Mouse (Mus musculus): ENCODE measurements at regions not wholly inside any gene's neighbourhood (a gene's known extent, or its start where the extent isn't known, plus 50 kb on each side); places are given as distances from the start of the nearest gene placed in this dataset.

DNA sequence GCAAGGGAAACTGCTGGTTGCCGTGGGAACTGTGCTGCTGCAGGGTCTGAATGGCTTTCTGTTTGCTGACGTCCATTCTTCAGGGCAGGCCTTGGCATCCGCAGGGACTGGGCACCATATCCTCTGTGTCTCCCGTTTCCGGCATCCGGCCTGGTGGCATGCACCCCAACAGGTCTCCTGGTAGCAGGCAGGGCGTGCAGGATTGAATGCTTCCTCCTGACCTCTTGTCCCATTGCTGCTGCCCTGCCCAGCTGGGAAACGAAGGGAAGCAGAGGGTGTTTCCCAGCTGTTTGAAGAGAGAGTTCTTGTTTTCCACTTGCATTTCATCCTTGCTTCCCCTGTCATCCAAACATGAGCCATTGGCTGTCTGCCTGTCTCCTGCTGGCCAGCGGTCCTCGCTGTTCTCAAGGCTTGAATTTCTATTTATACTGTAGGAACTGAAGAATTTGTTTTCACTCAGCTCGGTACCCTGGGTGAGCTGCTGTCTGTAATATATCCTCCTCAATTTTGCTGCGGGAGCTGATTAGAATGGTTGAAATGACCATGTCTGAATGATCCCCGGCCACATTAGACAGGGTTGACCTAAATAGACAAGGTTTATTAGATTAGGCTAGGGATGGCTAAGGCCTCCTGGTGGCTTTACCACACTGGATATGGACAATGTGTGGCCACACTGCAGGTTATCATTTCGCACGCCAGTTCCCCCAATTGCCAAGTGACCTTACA, 98.0 kb upstream of the Zfp648 start:
- H3K9me3 ChIP-seq (replicated peaks; ENCODE audit: control insufficient read depth, low read length), result no peaks in the 10 kb centered on the region
- 42% methylated on average over 15 of the region's 15 CpGs for WGBS
- DNase-seq (ENCODE audit: low spot score), result no peak
- H3K27ac ChIP-seq (replicated peaks; ENCODE audit: low read depth, low read length), result no peak overlapping the region
- no peaks in the 10 kb centered on the region for H3K27me3 ChIP-seq (ENCODE audit: control insufficient read depth, insufficient read depth, low read length)
- no peak for ATAC-seq (replicated peaks; ENCODE audit: insufficient number of reproducible peaks, low FRiP score, low TSS enrichment, low read depth)
- no peak overlapping the region for H3K9ac ChIP-seq (replicated peaks; ENCODE audit: low read length)
- no peak overlapping the region for H3K4me3 ChIP-seq (ENCODE audit: low read depth, low read length)
- no peaks in the 10 kb centered on the region for H3K4me1 ChIP-seq (ENCODE audit: control insufficient read depth, insufficient read depth, low read length)
- no peaks in the 10 kb centered on the region for H3K36me3 ChIP-seq (replicated peaks; ENCODE audit: control insufficient read depth, insufficient read depth, low read depth, low read length)
- H3K4me2 ChIP-seq (ENCODE audit: low read depth, low read length), result no peak overlapping the region

DNA sequence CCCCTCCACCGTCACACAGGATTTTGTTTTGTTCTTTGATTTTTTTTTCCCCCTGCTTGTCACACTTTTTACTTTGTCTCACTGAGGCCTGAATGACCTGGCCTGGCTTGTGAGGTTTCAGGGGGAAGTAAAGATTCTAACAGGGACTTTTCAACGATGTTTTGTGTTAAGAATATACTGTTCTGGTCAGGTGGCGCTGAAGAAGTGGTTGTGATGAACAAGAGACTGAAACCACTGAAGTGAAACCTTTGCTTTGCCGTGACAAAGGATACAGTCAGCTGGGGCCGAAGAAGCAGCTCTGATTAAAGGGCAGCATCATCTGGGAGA, 97.4 kb upstream of the Zfp648 start:
- no peaks in the 10 kb centered on the region for H3K36me3 ChIP-seq (replicated peaks; ENCODE audit: control insufficient read depth, insufficient read depth, low read depth, low read length)
- H3K9me3 ChIP-seq (replicated peaks; ENCODE audit: control insufficient read depth, low read length), result no peaks in the 10 kb centered on the region
- H3K9ac ChIP-seq (replicated peaks; ENCODE audit: low read length), result no peak overlapping the region
- H3K4me2 ChIP-seq (ENCODE audit: low read depth, low read length), result no peak overlapping the region
- ATAC-seq (replicated peaks; ENCODE audit: insufficient number of reproducible peaks, low FRiP score, low TSS enrichment, low read depth) (no peak), DNase-seq (ENCODE audit: low spot score) (no peak)
- 61% methylated on average over 5 of the region's 5 CpGs for WGBS
- no peaks in the 10 kb centered on the region for H3K27me3 ChIP-seq (ENCODE audit: control insufficient read depth, insufficient read depth, low read length)
- H3K27ac ChIP-seq (replicated peaks; ENCODE audit: low read depth, low read length), result no peak overlapping the region
- no peaks in the 10 kb centered on the region for H3K4me1 ChIP-seq (ENCODE audit: control insufficient read depth, insufficient read depth, low read length)
- no peak overlapping the region for H3K4me3 ChIP-seq (ENCODE audit: low read depth, low read length)

DNA sequence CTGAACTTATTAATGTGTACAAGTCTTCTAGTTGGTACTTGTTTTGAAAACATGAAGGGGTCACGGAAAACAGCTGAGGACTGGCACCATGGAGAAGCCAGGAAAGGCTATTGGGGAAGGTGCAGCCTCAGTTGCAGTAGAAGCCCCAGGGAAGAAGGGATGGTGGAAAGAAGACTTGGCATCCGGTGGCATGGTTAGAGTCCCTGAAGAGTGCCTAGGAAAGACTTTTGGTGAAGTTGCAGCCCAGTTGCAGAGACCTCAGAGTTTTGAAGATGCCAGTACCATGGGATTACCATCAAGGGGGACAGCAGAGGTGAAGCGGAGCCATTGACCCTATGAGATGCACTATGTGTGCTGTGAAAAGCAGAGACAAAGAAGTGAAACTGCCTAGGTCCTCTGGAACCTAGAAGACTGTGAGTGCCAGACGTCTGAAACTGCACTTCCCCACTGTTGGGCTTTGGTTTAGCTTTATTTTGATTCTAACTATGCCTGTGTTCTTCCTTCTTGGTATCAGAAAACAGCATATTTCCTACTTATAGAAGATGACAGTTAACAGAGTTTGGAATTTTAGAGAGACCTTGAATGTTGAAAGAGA, 96.9 kb upstream of the Zfp648 start:
- DNase-seq (ENCODE audit: low spot score) (no peak), ATAC-seq (replicated peaks; ENCODE audit: insufficient number of reproducible peaks, low FRiP score, low TSS enrichment, low read depth) (no peak)
- Histone ChIP-seq H3K36me3 (replicated peaks; ENCODE audit: control insufficient read depth, insufficient read depth, low read depth, low read length) (no peaks in the 10 kb centered on the region), H3K27me3 (ENCODE audit: control insufficient read depth, insufficient read depth, low read length) (no peaks in the 10 kb centered on the region), H3K4me1 (ENCODE audit: control insufficient read depth, insufficient read depth, low read length) (no peaks in the 10 kb centered on the region), H3K4me3 (ENCODE audit: low read depth, low read length) (no peak overlapping the region), H3K9me3 (replicated peaks; ENCODE audit: control insufficient read depth, low read length) (no peaks in the 10 kb centered on the region), H3K27ac (replicated peaks; ENCODE audit: low read depth, low read length) (no peak overlapping the region), H3K4me2 (ENCODE audit: low read depth, low read length) (no peak overlapping the region), H3K9ac (replicated peaks; ENCODE audit: low read length) (no peak overlapping the region)
- WGBS, result 85% methylated on average over 4 of the region's 4 CpGs

DNA sequence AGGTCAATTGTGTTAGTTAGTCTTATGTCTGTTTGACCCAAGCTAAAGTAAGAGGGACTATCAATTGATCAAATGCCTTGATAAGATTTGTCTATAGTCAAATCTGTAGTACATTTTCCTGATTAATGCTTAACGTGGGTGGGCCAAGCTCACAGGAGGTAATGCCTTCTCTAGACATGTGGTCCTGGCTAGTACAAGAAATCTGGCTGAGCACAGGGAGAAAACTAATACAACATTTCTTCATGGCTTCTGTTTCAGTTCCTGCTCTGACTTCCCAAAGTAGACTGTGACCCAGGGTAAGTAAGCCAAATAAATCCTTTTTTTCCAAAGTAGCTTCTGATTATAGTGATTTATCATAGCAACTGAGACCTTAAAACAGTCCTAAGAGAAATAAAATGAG, 96.2 kb upstream of the Zfp648 start:
- ATAC-seq (replicated peaks; ENCODE audit: insufficient number of reproducible peaks, low FRiP score, low TSS enrichment, low read depth), result no peak
- 64% methylated on average over 1 of the region's 1 CpGs for WGBS
- H3K27ac ChIP-seq (replicated peaks; ENCODE audit: low read depth, low read length), result no peak overlapping the region

DNA sequence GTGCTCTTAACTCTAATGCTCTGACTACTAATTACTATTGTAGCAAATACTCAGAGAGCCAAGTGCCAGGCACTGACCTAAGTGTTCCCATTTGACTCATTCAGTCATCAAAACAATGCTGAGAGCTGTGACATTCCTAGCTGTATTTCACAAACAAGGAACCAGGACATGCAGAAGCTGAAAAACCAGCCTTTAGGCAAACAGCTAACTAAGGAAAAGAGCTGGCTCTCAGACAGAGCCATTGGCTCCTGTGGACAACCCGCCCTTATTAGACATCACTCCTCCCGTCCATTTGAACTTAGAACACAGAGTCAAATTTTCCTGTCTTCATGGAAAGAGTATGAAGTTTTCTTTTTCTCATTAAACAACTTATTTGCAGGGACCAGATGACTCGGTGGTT, 88.5 kb upstream of the Zfp648 start:
- H3K27me3 ChIP-seq (ENCODE audit: control insufficient read depth, insufficient read depth, low read length), result no peaks in the 10 kb centered on the region
- H3K9me3 ChIP-seq (replicated peaks; ENCODE audit: control insufficient read depth, low read length), result no peaks in the 10 kb centered on the region
- no peak overlapping the region for H3K4me3 ChIP-seq (ENCODE audit: low read depth, low read length)
- H3K27ac ChIP-seq (replicated peaks; ENCODE audit: low read depth, low read length), result no peak overlapping the region
- WGBS, result 60% methylated on average over 3 of the region's 3 CpGs
- H3K9ac ChIP-seq (replicated peaks; ENCODE audit: low read length), result no peak overlapping the region
- no peak for ATAC-seq (replicated peaks; ENCODE audit: insufficient number of reproducible peaks, low FRiP score, low TSS enrichment, low read depth)
- no peak for DNase-seq (ENCODE audit: low spot score)
- H3K4me2 ChIP-seq (ENCODE audit: low read depth, low read length), result no peak overlapping the region
- H3K36me3 ChIP-seq (replicated peaks; ENCODE audit: control insufficient read depth, insufficient read depth, low read depth, low read length), result no peaks in the 10 kb centered on the region
- H3K4me1 ChIP-seq (ENCODE audit: control insufficient read depth, insufficient read depth, low read length), result no peaks in the 10 kb centered on the region; the same call in 1 of the 2 replicates

More for the DNA sequence above, 96.2 kb upstream of the Zfp648 start:
- H3K4me2 ChIP-seq (ENCODE audit: low read depth, low read length), result no peak overlapping the region
- H3K36me3 ChIP-seq (replicated peaks; ENCODE audit: control insufficient read depth, insufficient read depth, low read depth, low read length), result no peaks in the 10 kb centered on the region
- H3K4me3 ChIP-seq (ENCODE audit: low read depth, low read length), result no peak overlapping the region
- no peak for DNase-seq (ENCODE audit: low spot score)
- H3K27me3 ChIP-seq (ENCODE audit: control insufficient read depth, insufficient read depth, low read length), result no peaks in the 10 kb centered on the region
- no peaks in the 10 kb centered on the region for H3K4me1 ChIP-seq (ENCODE audit: control insufficient read depth, insufficient read depth, low read length)
- H3K9ac ChIP-seq (replicated peaks; ENCODE audit: low read length), result no peak overlapping the region
- no peaks in the 10 kb centered on the region for H3K9me3 ChIP-seq (replicated peaks; ENCODE audit: control insufficient read depth, low read length)

DNA sequence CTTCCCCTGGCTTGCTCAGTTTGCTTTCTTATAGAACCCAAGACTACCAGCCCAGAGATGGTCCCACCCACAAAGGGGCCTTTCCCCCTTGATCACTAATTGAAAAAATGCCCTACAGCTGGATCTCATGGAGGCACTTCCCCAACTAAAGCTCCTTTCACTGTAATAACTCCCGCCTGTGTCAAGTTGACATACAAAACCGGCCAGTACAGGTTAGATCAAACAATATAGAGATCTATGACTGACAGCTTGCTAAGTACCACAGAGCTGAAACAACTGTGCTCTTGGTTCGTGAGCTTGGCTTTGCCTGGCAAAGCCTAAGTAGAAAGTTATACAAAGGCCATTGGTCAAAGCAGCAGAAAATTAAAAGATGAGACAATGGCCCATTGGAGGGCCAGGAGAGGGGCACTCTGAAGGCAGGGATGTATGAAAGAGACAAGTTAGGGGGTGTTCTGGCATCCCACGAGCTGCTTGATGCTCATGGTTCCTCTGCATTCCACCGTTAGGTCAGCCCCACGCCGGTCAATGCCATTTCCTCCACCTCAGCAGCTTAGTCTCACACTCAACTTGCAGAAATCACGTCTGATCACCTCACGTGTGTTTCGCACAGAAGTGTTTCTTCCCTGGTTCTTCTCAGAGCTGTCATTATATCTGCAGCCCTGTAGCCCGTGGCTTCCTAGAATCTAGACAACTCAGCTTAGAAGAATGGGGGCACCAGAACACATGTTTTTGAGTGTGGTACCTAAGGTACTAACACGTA, 87.5 kb upstream of the Zfp648 start:
- 59% methylated on average over 12 of the region's 12 CpGs for WGBS
- H3K4me2 ChIP-seq (ENCODE audit: low read depth, low read length), result no peak overlapping the region
- no peaks in the 10 kb centered on the region; the same call in 1 of the 2 replicates for H3K4me1 ChIP-seq (ENCODE audit: control insufficient read depth, insufficient read depth, low read length)
- H3K4me3 ChIP-seq (ENCODE audit: low read depth, low read length), result no peak overlapping the region
- no peaks in the 10 kb centered on the region for H3K27me3 ChIP-seq (ENCODE audit: control insufficient read depth, insufficient read depth, low read length)
- no peak overlapping the region for H3K27ac ChIP-seq (replicated peaks; ENCODE audit: low read depth, low read length)
- no peak overlapping the region for H3K9ac ChIP-seq (replicated peaks; ENCODE audit: low read length)
- peak; percentile 76 for DNase-seq (ENCODE audit: low spot score)
- peak; percentile 81 for ATAC-seq (replicated peaks; ENCODE audit: insufficient number of reproducible peaks, low FRiP score, low TSS enrichment, low read depth)
- H3K9me3 ChIP-seq (replicated peaks; ENCODE audit: control insufficient read depth, low read length), result no peaks in the 10 kb centered on the region
- H3K36me3 ChIP-seq (replicated peaks; ENCODE audit: control insufficient read depth, insufficient read depth, low read depth, low read length), result no peaks in the 10 kb centered on the region

DNA sequence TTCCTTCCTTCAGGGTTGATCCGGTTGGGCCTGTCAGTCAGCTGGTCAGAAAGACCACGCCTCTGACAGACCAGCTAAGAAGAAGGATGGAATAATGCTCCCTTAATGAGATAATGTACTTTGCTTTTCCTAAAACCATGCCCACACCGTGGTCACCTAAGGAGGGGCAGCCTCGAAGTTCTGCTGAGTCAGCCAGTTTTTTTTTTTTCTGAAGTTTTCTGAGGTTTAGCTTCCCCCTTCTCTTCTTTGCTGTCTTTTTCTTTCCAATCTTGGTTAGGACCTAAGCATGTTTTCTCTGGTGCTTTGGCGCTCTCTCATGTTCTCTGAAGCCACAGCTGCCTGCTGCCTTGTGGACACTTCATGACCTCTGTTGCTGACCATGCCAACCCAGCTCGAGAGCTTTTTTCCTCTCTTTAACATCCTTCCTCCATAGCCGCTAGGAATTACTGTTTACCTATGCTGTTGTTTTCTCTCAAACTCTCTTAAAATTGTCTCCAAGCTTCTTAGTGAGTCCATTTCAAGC, 84.7 kb upstream of the Zfp648 start:
- 78% methylated on average over 7 of the region's 7 CpGs for WGBS
- no peak for ATAC-seq (replicated peaks; ENCODE audit: insufficient number of reproducible peaks, low FRiP score, low TSS enrichment, low read depth)
- no peaks in the 10 kb centered on the region; the same call in 1 of the 2 replicates for H3K4me1 ChIP-seq (ENCODE audit: control insufficient read depth, insufficient read depth, low read length)

DNA sequence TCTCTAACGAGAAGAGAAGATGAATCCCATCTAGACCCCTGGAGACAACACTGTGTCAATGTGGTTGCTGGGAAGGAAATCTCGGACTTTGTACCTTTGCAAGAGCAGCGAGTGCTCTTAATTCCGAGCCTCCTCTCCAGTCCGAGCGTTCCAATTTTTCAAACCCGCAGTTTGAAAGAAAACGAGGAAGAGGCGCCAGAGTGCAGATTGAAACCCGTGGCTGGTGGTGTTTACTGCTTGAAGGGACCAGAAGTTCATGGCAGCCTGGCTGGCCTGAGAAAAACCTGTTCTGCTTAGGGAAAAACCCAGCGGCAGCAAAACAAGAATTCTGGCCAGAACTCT, 83.7 kb upstream of the Zfp648 start:
- ATAC-seq (replicated peaks; ENCODE audit: insufficient number of reproducible peaks, low FRiP score, low TSS enrichment, low read depth), result no peak
- no peaks in the 10 kb centered on the region for H3K27me3 ChIP-seq (ENCODE audit: control insufficient read depth, insufficient read depth, low read length)
- no peaks in the 10 kb centered on the region; the same call in 1 of the 2 replicates for H3K4me1 ChIP-seq (ENCODE audit: control insufficient read depth, insufficient read depth, low read length)
- no peak overlapping the region for H3K27ac ChIP-seq (replicated peaks; ENCODE audit: low read depth, low read length)
- H3K4me2 ChIP-seq (ENCODE audit: low read depth, low read length), result no peak overlapping the region
- no peak overlapping the region for H3K9ac ChIP-seq (replicated peaks; ENCODE audit: low read length)
- H3K36me3 ChIP-seq (replicated peaks; ENCODE audit: control insufficient read depth, insufficient read depth, low read depth, low read length), result no peaks in the 10 kb centered on the region
- H3K9me3 ChIP-seq (replicated peaks; ENCODE audit: control insufficient read depth, low read length), result no peaks in the 10 kb centered on the region
- no peak overlapping the region for H3K4me3 ChIP-seq (ENCODE audit: low read depth, low read length)
- WGBS, result 40% methylated on average over 11 of the region's 11 CpGs
- DNase-seq (ENCODE audit: low spot score), result no peak

More for the DNA sequence above, 84.7 kb upstream of the Zfp648 start:
- Histone ChIP-seq H3K27ac (replicated peaks; ENCODE audit: low read depth, low read length) (no peak overlapping the region), H3K36me3 (replicated peaks; ENCODE audit: control insufficient read depth, insufficient read depth, low read depth, low read length) (no peaks in the 10 kb centered on the region), H3K9me3 (replicated peaks; ENCODE audit: control insufficient read depth, low read length) (no peaks in the 10 kb centered on the region), H3K27me3 (ENCODE audit: control insufficient read depth, insufficient read depth, low read length) (no peaks in the 10 kb centered on the region), H3K4me3 (ENCODE audit: low read depth, low read length) (no peak overlapping the region), H3K4me2 (ENCODE audit: low read depth, low read length) (no peak overlapping the region), H3K9ac (replicated peaks; ENCODE audit: low read length) (no peak overlapping the region)
- DNase-seq (ENCODE audit: low spot score), result no peak

Data from embryonic facial prominence, embryonic 11.5 days (tissue).